Mouse (Mus musculus): ENCODE measurements around the gene Rab23. TPM values are rescaled to one million over a fixed set of nuclear protein-coding genes. Genes with fewer than 3 reads are reported as not detected.

The Rab23 gene
- polyA plus RNA-seq, 1 experiment from 2014 or later: 28.0 TPM

GRCm38 (mm10) chr1:33772106-33772505, 52.4 kb downstream of the Rab23 start:
- WGBS: 95% methylated on average over 9 of the region's 9 CpGs
- 0 out of 2 replicates have a peak, but pooled peaks cover 1% of the 10 kb centered on the region for H3K4me1 ChIP-seq
- H3K27ac ChIP-seq: no peak overlapping the region
- H3K4me2 ChIP-seq: no peak overlapping the region
- no peaks in the 10 kb centered on the region for H3K9me3 ChIP-seq (replicated peaks)
- H3K9ac ChIP-seq: no peak overlapping the region
- peaks cover 75% of the 10 kb centered on the region for H3K36me3 ChIP-seq
- ATAC-seq (replicated peaks; ENCODE audit: low FRiP score): no peak
- H3K4me3 ChIP-seq (replicated peaks): no peak overlapping the region
- no peaks in the 10 kb centered on the region for H3K27me3 ChIP-seq

- whole genome bisulfite sequencing: 91% methylated on average over 14 of the region's 14 CpGs
- ATAC-seq (replicated peaks; ENCODE audit: low FRiP score): no peak
- H3K36me3 ChIP-seq: peaks cover 71% of the 10 kb centered on the region
- H3K27me3 ChIP-seq: no peaks in the 10 kb centered on the region
- no peaks in the 10 kb centered on the region for H3K4me1 ChIP-seq
- no peak overlapping the region for H3K4me3 ChIP-seq (replicated peaks)
- H3K9me3 ChIP-seq (replicated peaks): no peaks in the 10 kb centered on the region
- H3K27ac ChIP-seq: no peak overlapping the region
- H3K9ac ChIP-seq: no peak overlapping the region
- no peak overlapping the region for H3K4me2 ChIP-seq
Observed at GRCm38 (mm10) chr1:33776175-33776611, 56.5 kb downstream of the Rab23 start.

- H3K9me3 ChIP-seq (replicated peaks): no peaks in the 10 kb centered on the region
- ATAC-seq (replicated peaks; ENCODE audit: low FRiP score): no peak
- no peaks in the 10 kb centered on the region for H3K27me3 ChIP-seq
- no peak overlapping the region for H3K9ac ChIP-seq
- H3K4me3 ChIP-seq (replicated peaks): no peak overlapping the region
- no peak overlapping the region for H3K4me2 ChIP-seq
- no peak overlapping the region for H3K27ac ChIP-seq
- 93% methylated on average over 5 of the region's 5 CpGs for WGBS
- peaks cover 37% of the 10 kb centered on the region for H3K36me3 ChIP-seq
- H3K4me1 ChIP-seq: no peaks in the 10 kb centered on the region
Observed at GRCm38 (mm10) chr1:33784561-33784960, 64.9 kb downstream of the Rab23 start.

- H3K4me1 ChIP-seq: no peaks in the 10 kb centered on the region
- H3K9me3 ChIP-seq (replicated peaks): no peaks in the 10 kb centered on the region
- no peak overlapping the region for H3K27ac ChIP-seq
- ATAC-seq (replicated peaks; ENCODE audit: low FRiP score): no peak
- H3K4me2 ChIP-seq: no peak overlapping the region
- no peaks in the 10 kb centered on the region for H3K27me3 ChIP-seq
- H3K9ac ChIP-seq: no peak overlapping the region
- H3K36me3 ChIP-seq: peaks cover 14% of the 10 kb centered on the region
- no peak overlapping the region for H3K4me3 ChIP-seq (replicated peaks)
- WGBS: 81% methylated on average over 5 of the region's 5 CpGs
Observed at GRCm38 (mm10) chr1:33788072-33788471, 68.4 kb downstream of the Rab23 start.

- Histone ChIP-seq H3K9ac (no peak overlapping the region), H3K4me3 (replicated peaks) (no peak overlapping the region), H3K4me1 (no peaks in the 10 kb centered on the region), H3K27me3 (no peaks in the 10 kb centered on the region), H3K27ac (no peak overlapping the region), H3K4me2 (no peak overlapping the region), H3K36me3 (peaks cover 13% of the 10 kb centered on the region), H3K9me3 (replicated peaks) (no peaks in the 10 kb centered on the region)
- WGBS: 51% methylated on average over 3 of the region's 3 CpGs
- no peak for ATAC-seq (replicated peaks; ENCODE audit: low FRiP score)
Observed at GRCm38 (mm10) chr1:33788493-33788892, 68.8 kb downstream of the Rab23 start.

Other genes with a start within 250 kb of the Rab23 start
- gene Prim2, start 50.1 kb upstream of the Rab23 start, polyA plus RNA-seq (2015; fragmentation: Nextera tagmentation; extraction: Ambion mirVana): 37.1 and 39.1 TPM in 2 replicates
- 84.7 and 87.6 TPM in 2 replicates for gene Bag2, start 37.9 kb downstream of the Rab23 start, polyA plus RNA-seq (2015; fragmentation: Nextera tagmentation; extraction: Ambion mirVana)
- 25.3 and 26.7 TPM in 2 replicates for gene Zfp451, start 94.7 kb downstream of the Rab23 start, polyA plus RNA-seq (2015; fragmentation: Nextera tagmentation; extraction: Ambion mirVana)
- gene Bend6, start 187.9 kb downstream of the Rab23 start, polyA plus RNA-seq (2015; fragmentation: Nextera tagmentation; extraction: Ambion mirVana): 0.48 and 0.64 TPM in 2 replicates
- 25.6 and 27.9 TPM in 2 replicates for gene Dst, start 188.3 kb downstream of the Rab23 start, polyA plus RNA-seq (2015; fragmentation: Nextera tagmentation; extraction: Ambion mirVana)

All from kidney, embryonic 15.5 days (tissue).